Mouse (Mus musculus) retina, adult 2 months (tissue): ENCODE data around the gene Bicd1.

Experiments
- DNase-seq: peaks from one replicate; pipeline ENCODE4 v3.0.0-alpha.2; 2012; ENCODE audit warnings: low read depth, low spot score

Gene Bicd1

GRCm38 (mm10) chr6:149565720-149566498, 157.2 kb downstream of the Bicd1 start:
- DNase-seq, result no peak

DNA sequence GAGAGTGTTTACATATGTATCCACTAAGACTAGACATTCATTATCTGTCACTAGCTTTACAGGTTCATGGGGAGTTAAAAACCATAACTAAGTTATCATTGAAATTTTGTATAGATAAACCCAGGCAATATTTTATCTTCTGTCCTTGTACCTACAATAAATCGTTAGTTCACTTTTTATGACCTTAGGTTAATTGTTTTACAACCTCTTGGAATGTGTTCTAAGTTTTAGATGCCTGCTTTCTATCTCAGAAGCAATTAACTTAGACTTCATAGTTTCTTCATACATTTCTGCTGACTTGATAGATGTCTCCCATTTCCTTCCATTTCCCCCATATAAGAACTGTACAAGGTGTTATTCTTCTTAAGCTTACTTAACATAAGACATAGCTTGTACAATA, 158.5 kb downstream of the Bicd1 start:
- no peak for DNase-seq

DNA sequence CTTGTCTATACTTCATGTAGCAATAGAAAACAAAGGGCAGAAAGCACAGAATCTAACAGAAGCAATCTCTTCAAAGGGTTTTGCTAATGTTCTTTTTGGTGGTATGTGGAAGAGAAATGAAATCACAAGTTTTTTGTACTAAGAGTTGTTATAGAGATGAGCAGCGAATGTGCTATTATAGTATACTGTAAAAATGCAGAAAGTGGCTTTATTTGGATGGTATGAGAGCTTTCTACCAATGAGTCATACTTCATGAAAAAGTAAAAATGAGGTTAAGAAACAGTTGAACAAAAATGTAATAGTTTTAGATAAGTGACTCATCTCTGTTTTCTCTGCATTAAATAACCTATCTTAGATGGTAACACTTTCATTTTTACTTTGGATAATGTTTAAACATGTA, 165.6 kb downstream of the Bicd1 start:
- DNase-seq, result no peak

DNA sequence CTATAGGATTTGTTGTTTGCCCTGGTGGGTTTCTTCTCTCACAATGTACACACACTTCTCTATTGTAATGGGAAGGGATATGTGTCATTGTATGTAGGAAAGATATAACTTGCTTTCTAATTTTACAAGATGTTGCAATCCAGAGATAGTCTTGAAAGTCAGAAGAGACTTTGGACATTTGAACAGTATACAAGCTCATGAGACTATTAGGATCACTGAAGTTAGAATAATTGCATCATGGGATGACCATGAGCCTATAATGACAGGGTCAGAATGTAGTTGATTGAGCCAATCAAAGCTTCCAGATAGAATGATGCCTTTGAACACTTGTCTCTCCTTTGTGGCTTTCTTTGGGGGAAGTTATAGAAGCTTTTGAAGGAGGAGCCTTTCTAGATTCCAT, 171.4 kb downstream of the Bicd1 start:
- DNase-seq, result no peak

- no peak for DNase-seq
Observed at GRCm38 (mm10) chr6:149585708-149586504, 177.2 kb downstream of the Bicd1 start.
